Mouse (Mus musculus) layer of hippocampus, adult 9-11 months (tissue): Measurements from ENCODE around the gene Ift27.

Source experiments
- DNase-seq: peaks from one replicate; pipeline ENCODE4 v3.0.0; 2022

Ift27 gene

GRCm38 (mm10) chr15:78173972-78174886, at the start of gene Ift27:
TSS of gene Ift27 (minus strand) at chr15:78174107.
- DNase-seq, result peak; percentile 100

GRCm38 (mm10) chr15:78215269-78215668, 41.4 kb upstream of the Ift27 start:
- peak; percentile 13 for DNase-seq

- no peak for DNase-seq
Measured at GRCm38 (mm10) chr15:78211367-78211766, 37.5 kb upstream of the Ift27 start.

GRCm38 (mm10) chr15:78210203-78210602, 36.3 kb upstream of the Ift27 start:
- DNase-seq, result no peak

GRCm38 (mm10) chr15:78206312-78206711, 32.4 kb upstream of the Ift27 start, which contains the start of gene Pvalb:
TSS of gene Pvalb (minus strand) at chr15:78206400.
- DNase-seq, result no peak

- peak; percentile 31 for DNase-seq
Measured at GRCm38 (mm10) chr15:78205192-78205591, 31.3 kb upstream of the Ift27 start.

- DNase-seq, result peak; percentile 18
Measured at GRCm38 (mm10) chr15:78204053-78204847, 30.3 kb upstream of the Ift27 start.

- DNase-seq, result peak; percentile 16
Measured at GRCm38 (mm10) chr15:78195096-78195880, 21.4 kb upstream of the Ift27 start.

GRCm38 (mm10) chr15:78194320-78194719, 20.4 kb upstream of the Ift27 start:
- no peak for DNase-seq

- no peak for DNase-seq
Measured at GRCm38 (mm10) chr15:78189636-78190035, 15.7 kb upstream of the Ift27 start.

- no peak for DNase-seq
Measured at GRCm38 (mm10) chr15:78188546-78188945, 14.6 kb upstream of the Ift27 start.

GRCm38 (mm10) chr15:78186906-78187305, 13.0 kb upstream of the Ift27 start:
- DNase-seq, result no peak

GRCm38 (mm10) chr15:78185609-78186008, 11.7 kb upstream of the Ift27 start:
- no peak for DNase-seq

- peak; percentile 44 for DNase-seq
Measured at GRCm38 (mm10) chr15:78184855-78185254, 10.9 kb upstream of the Ift27 start.

- DNase-seq, result peak; percentile 70
Measured at GRCm38 (mm10) chr15:78181701-78182405, 7.9 kb upstream of the Ift27 start.

GRCm38 (mm10) chr15:78179775-78180174, 5.9 kb upstream of the Ift27 start:
- DNase-seq, result no peak

GRCm38 (mm10) chr15:78178397-78178796, 4.5 kb upstream of the Ift27 start:
- peak; percentile 71 for DNase-seq

- DNase-seq, result peak; percentile 48
Measured at GRCm38 (mm10) chr15:78177257-78177656, 3.4 kb upstream of the Ift27 start.

GRCm38 (mm10) chr15:78174887-78175245, 959 bp upstream of the Ift27 start:
- DNase-seq, result no peak

GRCm38 (mm10) chr15:78172899-78173817, 749 bp downstream of the Ift27 start:
- no peak for DNase-seq

GRCm38 (mm10) chr15:78172256-78172898, 1.5 kb downstream of the Ift27 start:
- peak; percentile 68 for DNase-seq
